31 mouse cellular contexts compared by ENCODE assay signal in the genomic region with DNA sequence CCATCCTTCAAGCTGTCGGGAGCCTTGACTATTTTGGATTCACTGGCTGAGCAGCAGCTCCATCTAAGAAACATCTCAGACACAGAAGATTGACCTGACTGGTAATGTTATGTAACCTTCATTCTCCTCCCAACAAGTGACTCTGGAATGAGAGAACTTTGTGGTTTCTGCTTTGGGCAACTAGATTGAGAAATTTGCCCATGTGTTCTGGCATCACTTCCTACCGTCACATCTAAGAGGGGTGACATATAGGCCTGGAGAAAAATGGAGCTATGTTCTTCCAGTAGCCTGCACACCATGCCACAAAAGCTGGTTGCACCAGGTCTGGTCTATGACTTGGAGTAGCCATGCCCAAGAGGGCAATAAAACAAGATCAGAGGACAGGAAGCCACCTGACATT. TPM values are rescaled to one million over a fixed set of nuclear protein-coding genes. Genes with fewer than 3 reads are reported as not detected.
"Had no signal": no experiment of that assay in that cellular context is flagged by ENCODE, and none has a peak within 500 bp of the region (broad histone marks: within the 10 kb centered on the region; RNA-seq: fewer than 3 reads in every experiment).

No protein-coding gene starts in this region.

- H3K4me1 ChIP-seq: limb, embryonic 12.5 days; limb, embryonic 15.5 days; liver, embryonic 12.5 days; liver, embryonic 15.5 days; lung, embryonic 15.5 days had no signal

- H3K9ac ChIP-seq: limb, embryonic 12.5 days; limb, embryonic 15.5 days; liver, embryonic 12.5 days; liver, embryonic 15.5 days; lung, embryonic 15.5 days had no signal

- DNase-seq: kidney, adult 2 months; kidney, postnatal 25 days; layer of hippocampus, postnatal 36 days; left cerebral cortex, postnatal 4 days; lung, adult 18-20 months; lung, postnatal 10 days; lung, postnatal 4 days; midbrain, embryonic 14.5 days; thymus, adult 18-20 months had no signal

- H3K27ac ChIP-seq: kidney, postnatal 0 days; left cerebral cortex, adult 2 months; limb, embryonic 12.5 days; limb, embryonic 15.5 days; liver, embryonic 12.5 days; liver, embryonic 15.5 days; lung, embryonic 15.5 days had no signal

- H3K4me3 ChIP-seq: left cerebral cortex, adult 2 months; limb, embryonic 12.5 days; limb, embryonic 15.5 days; liver, embryonic 12.5 days; liver, embryonic 15.5 days; lung, embryonic 15.5 days had no signal

- H3K27me3 ChIP-seq: limb, embryonic 15.5 days; liver, embryonic 12.5 days; liver, embryonic 15.5 days; lung, embryonic 15.5 days had no signal

- H3K9me3 ChIP-seq: limb, embryonic 12.5 days; limb, embryonic 15.5 days; liver, embryonic 12.5 days; liver, embryonic 15.5 days; lung, embryonic 15.5 days had no signal

- ATAC-seq: intestine, postnatal 0 days; liver, embryonic 12.5 days had no signal

- H3K4me2 ChIP-seq: limb, embryonic 12.5 days; limb, embryonic 15.5 days; liver, embryonic 12.5 days; liver, embryonic 15.5 days; lung, embryonic 15.5 days; midbrain, embryonic 11.5 days had no signal

RNA-seq across cellular contexts. Expression of a gene that starts 19.5 kb away (rescaled TPM):
- total RNA-seq: layer of hippocampus, adult 8-10 months; layer of hippocampus, postnatal 10 days; layer of hippocampus, postnatal 36 days; left cerebral cortex, adult 2 months; left cerebral cortex, postnatal 14 days; left cerebral cortex, postnatal 4 days; megakaryocyte-erythroid progenitor cell, adult 5-6 weeks; midbrain, postnatal 0 days had no signal
- polyA plus RNA-seq: intestine, embryonic 14.5 days; intestine, postnatal 0 days; kidney, adult 2 months; kidney, embryonic 14.5 days; kidney, postnatal 0 days; large intestine, adult 2 months; limb, embryonic 12.5 days; limb, embryonic 15.5 days; liver, embryonic 12.5 days; liver, embryonic 15.5 days; lung, embryonic 15.5 days; midbrain, embryonic 11.5 days; midbrain, embryonic 14.5 days; midbrain, postnatal 0 days; neural tube, embryonic 11.5 days; neural tube, embryonic 14.5 days; small intestine, adult 2 months; spleen, adult 2 months; stomach, embryonic 16.5 days had no signal

RNA-seq across cellular contexts. Expression of a gene that starts 42.4 kb away (rescaled TPM):
- total RNA-seq: layer of hippocampus, adult 8-10 months; megakaryocyte-erythroid progenitor cell, adult 5-6 weeks; midbrain, postnatal 0 days had no signal
- polyA plus RNA-seq: intestine, embryonic 14.5 days; intestine, postnatal 0 days; kidney, adult 2 months; kidney, embryonic 14.5 days; kidney, postnatal 0 days; limb, embryonic 12.5 days; limb, embryonic 15.5 days; liver, embryonic 12.5 days; liver, embryonic 15.5 days; lung, embryonic 15.5 days; midbrain, embryonic 11.5 days; midbrain, embryonic 14.5 days; neural tube, embryonic 11.5 days; neural tube, embryonic 14.5 days; small intestine, adult 2 months; spleen, adult 2 months; stomach, embryonic 16.5 days had no signal

RNA-seq across cellular contexts. Expression of a gene that starts 54.7 kb away (rescaled TPM):
- polyA plus RNA-seq: kidney, embryonic 14.5 days; liver, embryonic 12.5 days; liver, embryonic 15.5 days; neural tube, embryonic 11.5 days; spleen, adult 2 months had no signal
